Mouse (Mus musculus) hindbrain, embryonic 15.5 days (tissue): Measurements from ENCODE around the gene Luzp2. TPM values are rescaled to one million over a fixed set of nuclear protein-coding genes. Genes with fewer than 3 reads are reported as not detected.

Experiments used
- ATAC-seq: fragments of 200-750 bp; cut with Nextera tagmentation; 2 replicates; pipeline ENCODE4 v1.8.0; 2017; ENCODE audit warnings: low read depth, moderate number of reproducible peaks, moderate TSS enrichment; ENCODE audit not compliant: low FRiP score
- H3K27ac ChIP-seq: fragments of 300-500 bp; sonication (generic); replicated peaks from 2 replicates; pipeline ENCODE4 v1.5.1; 2015; ENCODE audit warnings: mild to moderate bottlenecking, inconsistent platforms
- H3K27me3 ChIP-seq: fragments of 300-500 bp; sonication (generic); 2 replicates; pipeline ENCODE4 v1.6.1; 2015; ENCODE audit warnings: control low read depth, inconsistent platforms
- H3K36me3 ChIP-seq: fragments of 300-500 bp; sonication (generic); 2 replicates; pipeline ENCODE4 v1.6.1; 2015; ENCODE audit warnings: control low read depth, inconsistent platforms
- H3K4me1 ChIP-seq: fragments of 300-500 bp; sonication (generic); replicated peaks from 2 replicates; pipeline ENCODE4 v1.6.1; 2015; ENCODE audit warnings: control low read depth, inconsistent platforms
- H3K4me2 ChIP-seq: fragments of 300-500 bp; sonication (generic); 2 replicates; pipeline ENCODE4 v1.6.1; 2015; ENCODE audit warnings: moderate library complexity, mild to moderate bottlenecking, inconsistent platforms
- H3K4me3 ChIP-seq: fragments of 300-500 bp; sonication (generic); 2 replicates; pipeline ENCODE4 v1.5.1; 2015; ENCODE audit warnings: mild to moderate bottlenecking, inconsistent platforms
- H3K9ac ChIP-seq: fragments of 300-500 bp; sonication (generic); 2 replicates; pipeline ENCODE4 v1.6.1; 2015; ENCODE audit warnings: inconsistent platforms
- H3K9me3 ChIP-seq: fragments of 300-500 bp; sonication (generic); 2 replicates; pipeline ENCODE4 v1.6.1; 2016; ENCODE audit warnings: control low read depth, inconsistent platforms
- WGBS: fragments of 180-500 bp; shearing (Covaris S2); methylation state at CpG from one replicate; pipeline ENCODE4 v1.1.7; 2015; 5-methylcytosine and 5-hydroxymethylcytosine counted together
- polyA plus RNA-seq: library from polyadenylated mRNA; unstranded; fragments of >200 nt; fragmentation: Nextera tagmentation; extraction: Ambion mirVana; gene quantifications from 2 replicates; pipeline ENCODE4 v1.2.1, GENCODE M21; 2015

The Luzp2 gene
- polyA plus RNA-seq, 1 experiment from 2014 or later = 60.2 TPM

GRCm38 (mm10) chr7:55188927-55189326 lies 353.6 kb downstream of the Luzp2 start:
- Histone ChIP-seq H3K9ac (no peak overlapping the region), H3K27ac (no peak overlapping the region), H3K36me3 (no peaks in the 10 kb centered on the region), H3K9me3 (no peaks in the 10 kb centered on the region), H3K4me2 (no peak overlapping the region), H3K27me3 (no peaks in the 10 kb centered on the region), H3K4me1 (no peaks in the 10 kb centered on the region), H3K4me3 (no peak overlapping the region)
- ATAC-seq = no peak
- WGBS = 95% methylated on average over 10 of the region's 10 CpGs

DNA sequence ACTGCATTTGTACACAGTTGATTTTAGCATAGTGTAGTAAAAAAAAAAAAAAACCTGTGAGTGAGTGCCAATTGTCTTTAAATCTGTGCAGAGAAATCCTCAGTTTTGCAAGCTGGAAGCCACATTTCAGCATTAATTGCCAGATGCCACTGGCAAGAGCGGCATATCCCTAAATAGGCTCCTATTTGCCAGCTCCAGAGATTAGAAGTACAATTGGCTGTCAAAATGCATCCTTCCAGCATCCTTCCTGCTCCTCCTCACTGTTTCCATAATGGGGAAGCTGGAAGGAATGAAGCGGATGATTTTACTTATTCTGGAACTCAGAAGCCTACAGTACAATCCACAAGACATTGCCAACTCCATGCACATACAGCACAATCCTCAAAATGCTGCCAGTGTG lies 354.2 kb downstream of the Luzp2 start:
- 69% methylated on average over 2 of the region's 2 CpGs for WGBS
- Histone ChIP-seq H3K4me3 (no peak overlapping the region), H3K27me3 (no peaks in the 10 kb centered on the region), H3K27ac (no peak overlapping the region), H3K9me3 (no peaks in the 10 kb centered on the region), H3K36me3 (no peaks in the 10 kb centered on the region), H3K9ac (no peak overlapping the region), H3K4me1 (no peaks in the 10 kb centered on the region), H3K4me2 (no peak overlapping the region)
- no peak for ATAC-seq

- Histone ChIP-seq H3K9me3 (no peaks in the 10 kb centered on the region), H3K4me1 (no peaks in the 10 kb centered on the region), H3K4me3 (no peak overlapping the region), H3K9ac (no peak overlapping the region), H3K27me3 (no peaks in the 10 kb centered on the region), H3K36me3 (no peaks in the 10 kb centered on the region), H3K4me2 (no peak overlapping the region), H3K27ac (no peak overlapping the region)
- no peak for ATAC-seq
- 72% methylated on average over 3 of the region's 3 CpGs for WGBS
These were observed 355.4 kb downstream of the Luzp2 start for GRCm38 (mm10) chr7:55190655-55191054.

GRCm38 (mm10) chr7:55198806-55199205 lies 363.5 kb downstream of the Luzp2 start:
- no peak overlapping the region for H3K4me2 ChIP-seq
- no peaks in the 10 kb centered on the region for H3K27me3 ChIP-seq
- no peak overlapping the region for H3K27ac ChIP-seq
- no peak overlapping the region for H3K4me3 ChIP-seq
- no peaks in the 10 kb centered on the region for H3K4me1 ChIP-seq
- H3K36me3 ChIP-seq = no peaks in the 10 kb centered on the region
- no peak for ATAC-seq
- WGBS = 89% methylated on average over 2 of the region's 2 CpGs
- H3K9ac ChIP-seq = no peak overlapping the region
- no peaks in the 10 kb centered on the region for H3K9me3 ChIP-seq

GRCm38 (mm10) chr7:55222997-55223396 lies 387.7 kb downstream of the Luzp2 start:
- WGBS = 76% methylated on average over 2 of the region's 2 CpGs
- Histone ChIP-seq H3K9me3 (no peaks in the 10 kb centered on the region), H3K36me3 (no peaks in the 10 kb centered on the region), H3K4me3 (no peak overlapping the region), H3K4me2 (no peak overlapping the region), H3K27me3 (no peaks in the 10 kb centered on the region), H3K4me1 (no peaks in the 10 kb centered on the region), H3K9ac (no peak overlapping the region), H3K27ac (no peak overlapping the region)
- no peak for ATAC-seq

GRCm38 (mm10) chr7:55229407-55229806 lies 394.1 kb downstream of the Luzp2 start:
- Histone ChIP-seq H3K4me2 (no peak overlapping the region), H3K36me3 (no peaks in the 10 kb centered on the region), H3K4me3 (no peak overlapping the region), H3K27me3 (no peaks in the 10 kb centered on the region), H3K27ac (no peak overlapping the region), H3K9ac (no peak overlapping the region), H3K4me1 (no peaks in the 10 kb centered on the region), H3K9me3 (no peaks in the 10 kb centered on the region)
- no peak for ATAC-seq
